Mouse (Mus musculus): ENCODE data around the gene Epb42. TPM values are rescaled to one million over a fixed set of nuclear protein-coding genes. Genes with fewer than 3 reads are reported as not detected.
"Not testable (repeated sequence)": the region's sequence is repeated elsewhere in the genome, so short reads cannot be mapped to it uniquely, and the experiment has no call there.

Epb42 gene
- 0.30 and 0.46 TPM in 2 replicates for polyA plus RNA-seq (2015; fragmentation: Nextera tagmentation; extraction: Ambion mirVana)

DNA sequence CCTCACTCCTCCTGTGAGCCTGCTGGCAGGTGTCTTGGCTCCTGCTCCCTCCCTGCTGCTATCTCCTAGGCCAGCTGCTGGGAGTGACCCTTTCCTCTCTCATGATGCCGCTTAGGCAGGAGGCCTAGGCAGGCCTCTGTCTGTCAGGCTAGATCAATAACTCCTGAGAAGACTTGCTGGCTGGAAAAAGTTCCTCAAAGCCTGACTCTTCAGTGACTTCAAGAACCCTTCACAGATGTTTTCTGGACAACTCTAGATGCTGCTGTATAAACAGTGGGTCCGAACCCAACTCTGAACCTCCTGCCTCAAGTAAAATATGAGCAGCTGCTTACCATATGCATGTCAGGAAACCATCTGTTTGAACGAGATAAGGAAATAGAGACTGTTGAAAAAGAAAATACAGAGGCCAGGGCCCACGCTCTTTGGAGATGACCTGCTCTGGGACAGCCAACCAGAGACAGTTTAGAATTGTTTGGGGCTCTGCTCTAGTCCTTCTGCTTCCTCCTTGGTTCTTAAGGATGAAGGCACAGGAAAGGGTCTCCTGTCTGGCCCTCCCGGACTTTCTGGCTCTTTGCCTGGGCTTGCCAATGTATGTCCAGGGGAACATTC is at the start of gene Epb42:
Gene Epb42 (minus strand): TSS at position 340 of the 609 bp plus-strand sequence.
- no peak for DNase-seq (ENCODE audit: low spot score)

DNA sequence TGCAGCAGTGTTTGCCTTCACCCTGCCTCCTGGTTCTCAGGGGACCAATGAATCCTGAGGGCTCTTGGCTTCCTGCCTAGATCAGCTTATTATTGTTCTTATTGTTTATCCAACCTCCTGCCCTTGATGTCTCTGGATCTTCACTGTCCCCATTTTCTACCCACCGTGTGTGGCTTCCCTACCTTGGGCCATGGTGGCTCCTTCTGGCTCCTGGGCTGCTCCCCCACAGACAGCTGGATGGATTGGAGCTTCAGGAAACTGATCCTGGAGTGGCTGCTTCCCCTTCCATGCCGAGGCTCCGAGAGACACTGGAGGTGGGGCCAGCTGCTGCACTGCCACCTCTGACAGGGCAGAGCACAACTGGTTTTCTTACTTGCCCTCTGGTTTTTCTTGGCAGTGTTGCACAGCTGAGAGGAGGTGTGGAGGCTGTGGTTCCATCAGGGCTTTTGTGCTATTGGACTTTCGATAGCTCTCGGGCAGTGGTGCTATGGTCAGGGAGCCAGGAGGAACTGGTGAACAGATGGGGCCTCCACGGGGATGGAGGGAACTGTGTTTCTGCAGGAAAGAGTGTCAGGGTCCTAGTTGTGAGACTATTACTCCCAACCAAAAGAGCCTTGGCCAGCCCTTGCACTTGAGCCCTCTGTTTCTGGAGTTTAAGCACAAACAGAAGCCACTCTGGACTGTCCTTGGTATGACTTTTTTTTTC is 48.8 kb upstream of the Epb42 start, which contains the start of gene Tgm5:
Gene Tgm5 (minus strand): TSS at position 362 of the 706 bp plus-strand sequence.
- no peak for DNase-seq (ENCODE audit: low spot score)

DNA sequence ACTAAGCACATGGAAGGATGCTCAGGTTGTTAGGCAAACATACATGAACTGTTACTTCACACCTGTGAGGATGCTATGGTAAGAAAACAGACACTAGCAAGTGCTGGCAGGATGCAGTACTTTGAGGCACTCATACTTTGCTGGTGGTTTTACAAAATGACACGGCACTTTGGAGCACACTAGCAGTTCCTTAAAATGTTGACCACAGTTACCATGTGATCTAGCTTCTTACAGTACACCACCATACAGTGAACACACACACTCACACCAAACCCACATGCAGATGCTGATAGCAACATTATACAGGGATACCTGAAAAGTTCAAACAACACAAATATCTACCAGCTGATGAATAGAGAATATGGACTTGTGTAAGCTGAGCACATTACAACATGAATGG is 45.8 kb upstream of the Epb42 start:
- DNase-seq (ENCODE audit: low spot score), result no peak

DNA sequence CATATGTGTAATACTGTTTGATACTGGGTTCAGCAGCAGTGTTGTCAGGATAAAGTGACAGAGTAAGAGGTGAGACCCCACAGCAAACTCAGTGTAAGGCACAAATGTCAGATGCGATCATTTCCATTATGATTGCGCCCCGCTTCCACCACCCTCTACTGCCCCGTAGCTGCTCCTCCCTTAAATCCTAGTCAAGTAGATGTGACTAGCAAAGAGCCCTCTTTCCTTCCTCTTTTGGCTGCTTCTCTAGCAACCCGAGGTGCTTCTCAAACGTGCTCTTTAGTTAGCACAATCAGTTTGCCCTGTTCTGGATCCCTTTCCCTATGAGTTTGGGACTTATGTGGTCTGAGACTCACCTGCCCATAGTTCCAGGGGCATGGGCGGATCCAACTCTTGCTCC is 37.9 kb upstream of the Epb42 start:
- no peak for DNase-seq (ENCODE audit: low spot score)

DNA sequence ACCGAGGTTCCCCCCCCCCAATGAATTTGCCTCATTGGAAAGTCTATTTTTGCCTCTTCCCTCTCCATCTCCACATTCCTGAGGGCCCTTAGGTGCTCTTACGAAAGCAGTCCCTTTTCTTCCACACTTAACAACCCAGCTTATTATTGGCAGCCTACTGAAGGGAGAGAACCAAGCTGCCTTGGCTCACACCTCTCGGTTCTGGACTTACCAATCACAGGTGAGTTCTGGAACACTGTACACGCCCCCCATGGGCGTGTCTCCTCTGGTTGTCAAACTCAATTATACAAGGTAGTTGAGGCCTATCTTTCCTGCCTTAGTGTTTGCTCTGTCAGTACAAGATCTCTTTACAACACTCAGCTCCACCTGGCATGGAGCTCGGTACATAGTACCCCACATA is 35.0 kb upstream of the Epb42 start:
- DNase-seq (ENCODE audit: low spot score), result no peak

DNA sequence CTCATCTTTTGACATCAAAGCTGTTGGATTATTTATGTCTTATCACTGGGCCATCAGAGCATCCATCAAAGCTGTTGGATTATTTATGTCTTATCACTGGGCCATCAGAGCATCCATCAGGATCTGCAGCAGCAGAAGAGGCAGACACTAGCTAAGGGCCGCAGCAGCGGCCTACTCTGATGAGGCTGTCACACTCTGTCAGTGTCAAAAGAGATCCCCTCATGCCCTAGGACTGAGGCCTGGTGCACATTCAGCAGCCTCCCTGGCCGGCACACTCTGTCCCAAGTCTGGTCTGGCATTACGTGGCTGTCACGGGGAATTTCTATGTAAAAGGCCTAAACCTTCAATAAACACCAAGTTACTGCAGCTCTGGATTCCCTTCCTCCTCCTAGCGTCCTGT is 32.6 kb upstream of the Epb42 start:
- DNase-seq (ENCODE audit: low spot score), result no peak

DNA sequence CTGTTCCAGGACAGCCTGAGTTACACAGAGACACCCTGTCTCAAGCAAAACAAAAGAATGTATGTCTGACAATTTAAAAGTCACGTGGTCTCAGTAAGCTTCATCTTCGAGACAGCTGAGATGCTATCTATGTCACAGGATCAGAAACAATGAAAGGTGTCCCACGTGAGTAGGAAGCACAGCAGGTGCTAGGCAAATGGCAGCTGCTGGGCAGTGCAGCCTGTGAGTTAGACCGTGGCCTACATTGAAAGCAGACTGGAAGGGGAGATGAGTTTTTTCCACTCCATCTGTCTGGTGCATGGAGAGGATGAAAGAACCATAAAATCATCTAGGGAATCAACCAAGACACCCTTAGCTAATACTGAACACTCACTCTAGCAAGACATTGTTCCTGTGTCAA is 30.2 kb upstream of the Epb42 start:
- peak; percentile 70 for DNase-seq (ENCODE audit: low spot score)

DNA sequence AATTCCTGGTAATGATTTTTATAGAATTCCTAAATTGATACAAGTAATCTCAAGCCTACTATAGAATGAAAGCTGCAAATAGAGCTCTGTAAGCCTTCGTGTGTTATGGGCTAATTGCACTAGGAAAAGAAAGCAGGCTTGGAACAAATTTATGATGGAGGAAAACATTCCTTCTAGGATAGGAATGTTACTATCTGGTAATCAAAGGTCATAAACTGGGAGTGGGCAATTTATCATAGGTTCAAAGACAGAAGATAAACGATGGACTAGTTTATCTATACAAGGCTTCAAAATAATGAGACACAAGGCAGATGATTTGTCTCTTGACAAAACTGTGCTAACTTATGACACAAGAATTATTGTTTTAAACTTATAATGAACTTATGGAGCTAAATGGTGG is 24.4 kb upstream of the Epb42 start:
- no peak for DNase-seq (ENCODE audit: low spot score)

DNA sequence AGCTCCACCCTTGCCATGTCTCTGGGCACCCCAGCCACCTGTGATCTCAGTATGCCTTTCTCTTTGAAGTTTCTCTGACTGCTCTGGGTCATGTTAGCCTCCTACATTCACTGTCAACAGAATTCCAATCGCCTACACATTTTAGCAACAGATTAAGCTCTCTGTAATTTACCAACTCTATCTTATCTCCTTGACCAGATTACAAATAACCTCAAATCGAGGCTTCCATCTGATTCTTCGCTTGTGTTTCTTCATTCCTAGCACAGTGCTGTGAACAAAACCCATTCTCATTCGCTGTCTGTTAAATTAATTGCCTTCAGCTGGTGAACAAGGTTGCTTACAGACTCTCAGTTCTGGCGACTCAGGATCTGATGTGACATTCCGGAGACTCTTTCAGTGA is 21.1 kb upstream of the Epb42 start:
- DNase-seq (ENCODE audit: low spot score), result no peak

DNA sequence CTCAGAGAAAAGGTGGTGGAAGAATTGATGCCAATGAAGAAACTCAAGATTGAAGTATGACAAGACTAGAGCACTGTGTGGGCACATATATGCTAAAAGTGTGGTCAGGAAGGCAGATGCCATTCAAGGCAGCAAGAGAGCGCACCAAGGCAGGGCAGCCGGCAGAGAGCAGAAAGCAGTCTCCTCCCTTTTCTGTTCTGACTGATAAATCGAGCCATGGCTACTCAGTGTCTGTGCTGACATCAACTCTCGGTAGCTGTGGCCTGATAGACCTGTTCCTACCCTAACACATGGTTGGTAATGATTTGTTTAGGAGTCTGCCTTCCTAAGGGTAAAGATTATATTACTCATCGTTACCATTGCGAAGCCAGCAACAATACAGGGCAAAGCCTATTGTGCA is 19.0 kb upstream of the Epb42 start:
- DNase-seq (ENCODE audit: low spot score), result no peak

DNA sequence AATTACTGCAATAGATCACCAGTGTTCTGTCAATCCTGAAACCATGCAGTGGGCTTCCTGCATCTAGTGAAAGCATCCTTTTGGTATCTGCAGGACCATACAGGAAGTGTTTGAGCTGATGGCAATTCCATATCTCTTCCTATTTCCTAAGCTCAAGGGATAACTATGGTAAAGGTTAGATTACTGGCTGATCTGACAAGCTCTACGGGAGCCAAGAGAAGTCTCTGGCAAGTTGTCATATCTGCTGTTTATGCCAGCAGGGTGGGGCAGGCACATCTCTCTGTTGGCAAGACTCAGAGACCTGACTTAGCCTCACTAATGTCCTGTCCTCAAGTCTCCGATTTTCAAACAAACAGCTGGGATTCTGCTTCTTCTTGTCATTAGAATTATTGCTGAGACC is 17.2 kb upstream of the Epb42 start:
- DNase-seq (ENCODE audit: low spot score), result no peak

DNA sequence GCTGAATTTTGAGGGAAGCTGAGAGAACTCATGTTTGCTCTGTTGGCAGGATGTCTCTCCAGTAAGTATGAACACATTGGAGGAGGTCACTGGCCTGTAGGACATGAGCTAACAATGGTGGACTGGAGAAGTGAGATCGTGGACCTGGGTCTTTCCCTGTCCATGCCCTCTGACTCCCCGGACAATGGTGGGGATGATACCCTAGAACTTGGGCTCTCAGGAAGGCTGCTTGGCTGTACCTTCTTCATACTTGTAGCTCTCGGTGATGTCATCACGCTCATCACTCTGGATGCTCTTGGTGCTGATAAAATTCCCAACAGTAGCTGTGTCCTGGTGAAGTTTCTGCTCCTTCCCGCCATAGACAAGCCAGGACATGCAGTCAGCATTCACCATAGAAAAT is 15.3 kb upstream of the Epb42 start:
- DNase-seq (ENCODE audit: low spot score), result no peak

DNA sequence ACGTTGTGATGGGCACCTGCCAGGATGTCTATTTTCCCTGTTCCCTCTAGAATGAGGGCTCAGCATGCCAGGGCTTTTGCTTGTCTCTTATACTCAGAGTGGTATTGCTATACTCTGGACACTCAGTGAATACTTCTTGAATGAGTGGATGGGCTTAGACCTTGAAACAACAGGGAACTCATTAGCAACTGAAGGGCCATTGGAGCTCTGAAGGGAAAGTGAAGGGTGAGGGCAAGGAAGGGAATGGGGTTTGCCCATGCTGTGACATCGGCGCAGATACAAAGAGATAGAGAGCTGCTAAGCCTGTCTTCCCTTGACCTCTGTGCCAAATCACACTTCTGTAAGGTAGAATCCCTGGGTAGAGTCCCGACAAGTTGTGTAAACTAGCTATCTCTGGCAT is 8.8 kb upstream of the Epb42 start:
- no peak for DNase-seq (ENCODE audit: low spot score)

DNA sequence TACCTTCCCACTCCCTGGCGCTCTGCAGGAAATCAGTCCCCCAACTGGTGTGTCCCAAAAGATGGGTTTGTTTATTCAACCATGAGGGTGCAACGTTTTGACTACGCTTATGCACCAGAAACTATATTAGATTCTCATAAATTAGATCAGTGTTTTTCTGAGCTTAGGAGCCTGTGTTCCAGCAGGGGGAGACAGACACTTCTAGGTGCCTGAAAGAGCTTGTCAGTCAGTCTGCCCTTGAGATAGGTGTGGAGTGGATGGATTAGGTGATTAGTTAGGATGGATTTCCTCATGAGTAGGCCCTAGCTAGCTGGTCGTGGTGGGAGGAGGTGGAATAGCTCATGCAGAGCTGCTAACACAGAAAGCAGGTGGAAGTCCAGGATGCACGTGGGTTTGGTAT is 4.2 kb upstream of the Epb42 start:
- peak; percentile 25 for DNase-seq (ENCODE audit: low spot score)

DNA sequence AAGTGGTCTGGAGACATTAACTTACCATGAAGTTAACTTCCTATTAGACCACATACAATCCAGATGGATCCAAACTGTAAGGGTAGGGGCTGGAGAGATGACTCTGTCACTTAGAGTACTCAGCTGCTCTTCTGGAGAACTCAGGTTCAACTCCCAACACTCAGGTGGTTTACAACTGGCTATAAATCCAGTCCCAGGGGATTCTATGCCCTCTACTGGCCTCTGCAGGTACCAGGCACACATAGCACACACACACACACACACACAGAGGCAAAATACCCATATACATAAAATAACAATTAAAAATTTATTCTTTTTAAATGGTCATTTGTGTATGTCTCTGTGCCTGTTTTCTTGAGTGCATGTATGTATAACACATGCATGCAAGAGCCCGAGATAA is 2.5 kb upstream of the Epb42 start:
- no peak for DNase-seq (ENCODE audit: low spot score)

DNA sequence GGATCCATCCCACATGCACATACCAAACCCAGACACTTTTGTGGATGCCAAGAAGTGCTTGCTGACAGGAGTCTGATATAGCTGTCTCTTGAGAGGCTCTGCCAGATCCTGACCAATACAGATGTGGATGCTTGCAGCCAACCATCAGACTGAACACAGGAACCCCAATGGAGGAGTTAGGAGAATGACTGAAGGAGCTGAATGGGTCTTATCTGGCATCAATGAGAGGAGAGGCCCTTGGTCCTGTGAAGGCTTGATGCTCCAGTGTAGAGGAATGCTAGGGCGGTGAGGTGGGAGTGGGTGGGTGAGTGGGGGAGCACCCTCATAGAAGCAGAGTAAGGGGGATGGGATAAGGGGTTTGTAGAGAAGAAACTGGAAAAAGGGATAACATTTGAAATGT is 2.0 kb upstream of the Epb42 start:
- DNase-seq (ENCODE audit: low spot score), result not testable (repeated sequence)

DNA sequence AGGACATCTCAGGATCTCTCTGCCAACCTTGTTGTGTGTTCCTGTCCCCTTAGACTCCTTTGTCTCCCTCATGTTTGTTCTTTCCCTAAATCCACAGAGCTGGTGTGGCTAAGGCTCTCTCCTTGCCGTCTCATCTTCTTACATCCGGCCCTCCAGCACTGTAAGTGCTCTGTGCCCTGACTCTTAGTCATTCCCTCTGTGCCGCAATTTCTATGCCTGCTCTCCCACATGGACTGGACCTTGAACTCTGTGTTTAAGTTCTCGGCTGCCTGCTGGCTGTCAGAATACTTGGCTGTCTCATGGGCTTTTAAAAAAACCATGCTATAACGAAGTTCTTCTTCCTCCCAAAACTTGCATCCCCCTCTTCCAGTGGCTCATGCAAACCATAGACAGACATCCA is 14.0 kb downstream of the Epb42 start:
- DNase-seq (ENCODE audit: low spot score), result no peak

DNA sequence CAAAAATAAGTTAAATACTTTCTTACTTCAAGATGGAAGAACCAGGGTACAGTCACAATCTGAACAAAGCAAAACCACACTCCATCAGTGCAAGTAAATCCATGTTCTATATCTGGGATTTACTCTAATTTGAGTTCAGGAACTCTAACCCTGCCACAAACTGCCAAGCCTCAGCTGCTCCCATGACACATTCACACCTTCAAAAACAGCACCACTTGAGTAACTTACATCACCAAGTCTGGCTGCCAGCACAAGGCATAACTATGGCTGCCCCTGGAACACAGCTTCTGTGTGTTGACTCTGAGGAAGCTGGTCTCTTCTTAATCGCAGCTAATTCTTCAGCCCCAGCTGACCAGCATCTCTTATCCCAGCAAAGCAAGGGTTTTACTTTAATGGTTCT is 19.7 kb downstream of the Epb42 start:
- no peak for DNase-seq (ENCODE audit: low spot score)

DNA sequence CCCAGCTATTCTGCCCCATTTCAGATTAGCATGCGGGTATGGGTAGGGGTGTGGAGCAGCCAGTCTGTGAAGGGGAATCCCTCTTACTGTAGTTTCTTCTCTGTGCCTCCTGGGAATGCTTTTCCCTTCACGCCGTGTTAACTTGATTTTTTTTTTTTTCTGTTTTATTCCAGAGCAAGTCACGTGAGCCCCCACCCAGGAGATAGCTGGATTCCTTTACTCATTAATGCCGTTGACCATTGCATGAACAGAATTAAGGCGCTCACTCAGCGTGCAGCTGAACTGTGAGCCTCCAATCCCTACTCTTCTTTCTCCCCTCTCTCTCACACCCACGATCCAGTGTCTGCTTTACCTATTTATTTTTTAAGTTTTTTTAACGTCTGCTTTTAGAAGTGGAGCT is 20.6 kb downstream of the Epb42 start:
- DNase-seq (ENCODE audit: low spot score), result no peak

DNA sequence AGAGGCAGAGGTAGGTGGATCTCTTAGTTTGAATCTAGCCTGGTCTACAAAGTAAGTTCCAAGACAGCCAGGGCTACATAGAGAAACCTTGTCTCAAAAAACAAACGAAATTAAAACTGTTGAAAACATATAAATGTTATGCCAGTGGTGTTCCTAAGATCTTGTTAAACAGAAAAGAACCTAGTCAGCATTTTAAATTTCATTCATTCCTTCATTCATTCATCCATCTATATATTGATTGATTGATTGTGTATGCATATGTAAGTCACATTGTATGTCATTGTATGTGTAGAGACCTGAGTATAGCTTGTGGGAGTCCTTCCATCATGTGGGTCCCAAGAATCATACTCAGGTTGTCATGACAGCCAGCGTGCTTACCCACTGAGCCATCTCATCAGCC is 21.4 kb downstream of the Epb42 start:
- DNase-seq (ENCODE audit: low spot score), result no peak

DNA sequence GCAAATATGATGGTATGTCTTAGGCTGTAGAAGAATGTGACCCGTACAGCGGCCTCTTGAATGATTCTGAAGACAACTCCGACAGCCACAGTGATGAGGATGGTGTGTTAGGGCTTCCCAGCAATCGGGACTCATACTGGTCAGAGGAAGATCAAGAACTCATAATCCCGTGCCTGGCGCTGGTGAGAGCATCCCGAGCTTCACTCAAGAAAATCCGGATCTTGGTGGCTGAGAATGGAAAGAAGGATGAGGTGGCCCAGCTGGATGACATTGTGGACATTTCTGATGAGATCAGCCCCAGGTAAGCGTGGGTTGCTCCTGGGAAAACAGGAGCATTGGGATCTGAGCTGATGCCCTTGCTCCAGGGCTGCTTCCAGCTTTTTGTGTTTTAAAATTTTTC is 24.2 kb downstream of the Epb42 start:
- DNase-seq (ENCODE audit: low spot score), result no peak

DNA sequence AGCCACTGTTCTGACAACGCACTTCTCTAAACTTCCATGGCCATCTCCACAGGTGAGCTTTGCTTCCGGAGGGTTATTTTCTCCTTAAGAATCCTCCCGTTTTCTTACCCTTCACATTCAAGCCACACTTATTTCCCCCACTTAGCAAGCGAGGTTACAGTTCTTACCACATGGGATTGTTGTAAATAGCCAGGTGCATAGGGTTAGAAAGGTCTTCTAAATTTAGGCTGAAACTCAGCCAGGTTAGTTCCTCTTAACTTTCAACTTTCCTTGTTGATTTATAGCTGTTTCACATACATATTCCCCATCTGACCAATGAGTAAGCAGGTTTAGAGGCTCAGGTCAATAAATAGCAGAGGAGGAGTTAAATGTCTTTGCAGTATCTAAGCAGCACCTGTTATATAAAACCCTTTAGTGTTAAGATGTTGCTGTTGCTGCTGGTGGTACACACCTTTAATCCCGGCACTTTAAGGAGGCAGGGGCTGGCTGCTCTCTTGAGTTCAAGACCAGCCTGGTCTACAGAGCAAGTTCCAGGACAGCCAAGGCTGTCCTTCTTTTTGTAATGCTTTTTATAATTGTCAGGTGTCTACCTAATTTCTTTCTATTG is 27.7 kb downstream of the Epb42 start:
- no peak for DNase-seq (ENCODE audit: low spot score)

DNA sequence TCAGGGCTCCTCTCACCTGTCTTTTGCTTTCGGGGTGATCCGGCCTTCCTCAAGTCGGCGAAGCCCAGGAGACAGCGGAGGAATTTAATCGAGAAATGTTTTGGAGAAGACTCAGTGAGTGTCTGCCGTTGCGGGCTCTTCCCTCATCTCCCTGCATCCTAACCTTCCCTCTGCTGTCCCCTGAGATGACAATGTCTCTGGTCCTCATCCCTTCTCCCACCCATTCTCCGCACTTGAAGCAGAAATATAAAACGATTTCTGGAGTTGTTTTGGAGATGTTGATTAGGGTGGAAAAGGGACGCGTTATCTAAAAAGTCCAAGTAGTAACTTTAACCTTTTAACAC is 28.2 kb downstream of the Epb42 start:
- DNase-seq (ENCODE audit: low spot score), result no peak
